Mouse (Mus musculus): ENCODE data around the gene Fgfr2.
"Not testable (repeated sequence)": the region's sequence is repeated elsewhere in the genome, so short reads cannot be mapped to it uniquely, and the experiment has no call there.

Fgfr2 gene

DNA sequence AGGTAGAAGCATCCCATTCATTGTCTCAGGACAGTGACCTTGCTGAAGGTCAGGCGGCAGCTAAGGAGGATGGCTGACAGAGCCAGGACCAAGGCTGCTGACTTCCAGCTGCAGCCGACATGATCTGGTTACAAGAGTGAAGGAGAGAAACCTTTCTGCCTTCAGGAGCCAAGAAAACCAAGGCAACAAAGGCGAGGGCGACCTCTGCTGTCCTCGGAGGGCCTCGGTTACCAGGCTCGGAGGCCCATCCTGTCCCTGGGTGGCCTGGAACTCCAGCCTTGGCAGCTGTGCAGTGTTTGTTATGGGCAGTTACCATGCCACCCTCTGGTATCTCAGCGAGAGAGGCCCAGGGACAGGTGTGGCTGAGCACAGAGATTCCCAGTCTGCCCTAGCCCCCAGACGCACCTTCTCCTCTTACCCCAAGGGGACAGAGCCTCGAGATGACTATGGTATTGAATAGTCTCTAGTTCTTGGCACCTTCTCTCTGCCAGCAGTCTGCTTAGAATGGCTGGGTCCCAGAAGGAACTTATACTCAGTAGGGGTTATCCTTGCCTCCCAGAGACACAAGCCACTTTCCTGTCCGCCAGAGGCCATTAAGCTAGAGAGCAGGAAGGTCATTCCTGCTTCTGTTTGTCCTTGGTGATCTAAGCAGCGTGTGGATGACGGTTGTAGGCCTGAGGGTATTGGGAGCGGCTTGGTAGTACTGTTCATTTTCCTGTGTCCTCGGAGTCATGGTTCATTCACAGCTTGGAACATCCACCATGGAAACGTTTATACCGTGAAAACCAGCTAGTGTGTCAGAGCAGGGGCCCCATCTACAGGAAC is 449.0 kb downstream of the Fgfr2 start:
- H3K4me3 ChIP-seq (replicated peaks; ENCODE audit: low read length): no peak overlapping the region
- TF ChIP-seq CTCF (conservative IDR thresholded peaks at IDR 0.05; ENCODE audit: low read length): no peak
- TF ChIP-seq NANOG (IDR thresholded peaks at IDR 0.05; ENCODE audit: borderline replicate concordance, low read length): no peak
- TF ChIP-seq POU5F1 (IDR thresholded peaks at IDR 0.05; ENCODE audit: borderline replicate concordance, low read length): no peak

DNA sequence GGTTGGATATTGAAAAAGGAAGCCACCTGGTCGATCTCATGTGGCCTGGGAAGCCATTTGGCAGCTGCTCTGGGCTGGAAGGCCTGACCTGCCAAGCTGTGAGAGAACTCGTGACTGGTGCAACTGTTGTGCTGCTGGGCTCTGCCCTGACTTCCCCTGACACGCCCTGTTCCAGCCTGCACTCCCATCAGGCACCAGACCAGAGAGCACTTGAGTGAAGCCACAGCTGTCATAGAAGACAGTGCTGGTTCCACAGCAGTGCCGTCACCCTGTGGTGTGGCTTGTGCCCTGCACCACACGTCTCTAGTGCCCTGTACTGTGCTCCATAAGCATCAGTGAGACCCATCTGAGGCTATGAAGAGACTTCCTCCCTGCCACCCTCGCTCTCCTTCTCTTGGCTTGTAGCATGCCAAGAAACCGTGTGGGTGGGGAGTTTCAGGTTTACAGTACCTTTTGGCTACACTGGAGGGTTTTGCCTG is 450.6 kb downstream of the Fgfr2 start:
- Histone ChIP-seq H3K4me1 (replicated peaks; ENCODE audit: low read depth, low read length) (peaks cover 23% of the 10 kb centered on the region), H3K27me3 (ENCODE audit: insufficient read depth, low read length) (no peaks in the 10 kb centered on the region), H3K4me3 (replicated peaks; ENCODE audit: low read length) (no peak overlapping the region), H3K36me3 (ENCODE audit: insufficient read depth, low read length) (no peaks in the 10 kb centered on the region), H3K9me3 (ENCODE audit: low read length) (no peaks in the 10 kb centered on the region)
- TF ChIP-seq NANOG (IDR thresholded peaks at IDR 0.05; ENCODE audit: borderline replicate concordance, low read length) (no peak), POU5F1 (IDR thresholded peaks at IDR 0.05; ENCODE audit: borderline replicate concordance, low read length) (no peak), CTCF (conservative IDR thresholded peaks at IDR 0.05; ENCODE audit: low read length) (no peak)

More for the DNA sequence above, 449.0 kb downstream of the Fgfr2 start:
- Histone ChIP-seq H3K36me3 (ENCODE audit: insufficient read depth, low read length) (no peaks in the 10 kb centered on the region), H3K27me3 (ENCODE audit: insufficient read depth, low read length) (no peaks in the 10 kb centered on the region), H3K4me1 (replicated peaks; ENCODE audit: low read depth, low read length) (peaks cover 23% of the 10 kb centered on the region), H3K9me3 (ENCODE audit: low read length) (no peaks in the 10 kb centered on the region)

DNA sequence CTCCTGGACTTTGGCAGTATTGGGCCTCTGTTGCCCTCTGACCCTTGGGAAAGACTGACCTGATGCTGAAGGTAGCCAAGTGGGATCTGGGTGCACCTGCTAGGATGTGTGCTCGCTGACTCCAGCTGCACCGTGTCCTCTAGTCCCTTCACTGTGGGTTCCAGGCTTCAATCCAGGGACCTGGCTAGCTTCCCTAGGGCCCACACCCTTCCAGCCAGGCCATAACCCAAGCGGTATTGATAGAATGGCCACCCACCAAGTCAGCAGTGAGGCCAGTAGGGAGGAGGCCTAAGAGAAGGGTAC is 452.3 kb downstream of the Fgfr2 start:
- no peaks in the 10 kb centered on the region for H3K9me3 ChIP-seq (ENCODE audit: low read length)
- H3K27me3 ChIP-seq (ENCODE audit: insufficient read depth, low read length): 0 out of 2 replicates have a peak, but pooled peaks cover 6% of the 10 kb centered on the region
- H3K36me3 ChIP-seq (ENCODE audit: insufficient read depth, low read length): no peaks in the 10 kb centered on the region
- no peak for TF ChIP-seq POU5F1 (IDR thresholded peaks at IDR 0.05; ENCODE audit: borderline replicate concordance, low read length)
- TF ChIP-seq CTCF (conservative IDR thresholded peaks at IDR 0.05; ENCODE audit: low read length): no peak
- TF ChIP-seq NANOG (IDR thresholded peaks at IDR 0.05; ENCODE audit: borderline replicate concordance, low read length): no peak
- no peak overlapping the region for H3K4me3 ChIP-seq (replicated peaks; ENCODE audit: low read length)
- peaks cover 23% of the 10 kb centered on the region for H3K4me1 ChIP-seq (replicated peaks; ENCODE audit: low read depth, low read length)

DNA sequence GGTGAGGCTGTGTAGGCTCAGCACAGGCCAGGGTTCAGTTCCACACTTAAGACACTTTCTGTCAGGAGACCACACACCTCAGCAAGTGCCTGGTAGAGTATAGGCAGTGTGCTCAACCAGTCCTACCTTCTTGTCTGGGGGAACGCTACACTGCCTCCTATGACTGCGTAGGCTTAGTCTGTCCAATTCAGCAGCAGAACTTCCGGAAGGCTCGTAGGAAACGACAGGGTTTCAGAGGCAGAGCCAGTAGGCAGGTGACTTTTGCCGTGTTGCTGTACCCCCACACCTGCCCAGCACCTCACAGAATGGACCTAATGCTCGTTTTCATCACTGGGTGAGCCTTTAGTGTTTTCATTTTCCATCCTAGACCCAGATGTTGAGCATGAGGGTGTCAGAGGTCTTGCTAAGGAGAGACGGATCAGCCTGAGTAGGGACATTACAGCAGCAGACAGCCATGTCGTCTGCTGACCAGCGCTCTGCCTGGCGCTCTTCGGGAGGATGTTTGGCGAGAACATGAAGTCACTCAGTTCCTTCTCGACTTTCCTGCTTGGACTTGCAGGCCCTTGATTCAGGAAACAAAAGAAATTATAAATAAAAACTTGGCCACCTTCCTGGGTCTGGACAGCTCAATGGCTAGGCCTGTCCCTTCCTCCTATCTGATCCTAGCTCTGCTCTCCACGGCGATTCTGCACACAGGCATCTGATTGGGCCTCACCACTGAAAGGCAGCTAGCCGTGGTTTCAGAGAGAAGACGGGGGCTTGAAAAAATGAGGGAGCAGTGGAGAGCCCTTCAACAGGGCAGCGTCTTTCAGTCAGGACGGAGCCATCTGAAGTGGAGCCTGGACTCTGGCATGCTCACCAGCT is 452.9 kb downstream of the Fgfr2 start:
- no peaks in the 10 kb centered on the region for H3K36me3 ChIP-seq (ENCODE audit: insufficient read depth, low read length)
- TF ChIP-seq NANOG (IDR thresholded peaks at IDR 0.05; ENCODE audit: borderline replicate concordance, low read length) (no peak), POU5F1 (IDR thresholded peaks at IDR 0.05; ENCODE audit: borderline replicate concordance, low read length) (no peak), CTCF (conservative IDR thresholded peaks at IDR 0.05; ENCODE audit: low read length) (no peak)
- peaks cover 23% of the 10 kb centered on the region for H3K4me1 ChIP-seq (replicated peaks; ENCODE audit: low read depth, low read length)
- H3K9me3 ChIP-seq (ENCODE audit: low read length): no peaks in the 10 kb centered on the region
- H3K27me3 ChIP-seq (ENCODE audit: insufficient read depth, low read length): 0 out of 2 replicates have a peak, but pooled peaks cover 6% of the 10 kb centered on the region
- H3K4me3 ChIP-seq (replicated peaks; ENCODE audit: low read length): no peak overlapping the region

DNA sequence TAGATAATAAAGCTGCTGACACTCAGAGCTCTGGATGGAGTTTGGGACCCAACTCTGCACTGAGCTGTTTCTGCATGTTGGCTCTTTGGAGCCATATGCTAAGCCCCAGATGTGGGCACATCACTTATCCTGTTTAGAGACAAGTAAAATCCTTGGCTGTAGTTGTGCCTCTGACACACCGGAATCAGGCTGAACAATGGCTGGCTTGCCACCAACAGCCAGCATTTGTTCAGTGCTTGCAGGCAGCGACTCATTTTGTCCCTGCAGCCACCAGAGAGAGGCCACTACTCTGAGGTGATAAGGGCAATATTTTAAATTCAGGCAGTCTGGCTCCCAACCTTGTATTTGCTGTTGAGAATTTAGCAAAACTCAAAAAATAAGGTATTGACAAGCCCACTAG is 454.5 kb downstream of the Fgfr2 start:
- H3K27me3 ChIP-seq (ENCODE audit: insufficient read depth, low read length): 0 out of 2 replicates have a peak, but pooled peaks cover 12% of the 10 kb centered on the region
- H3K4me3 ChIP-seq (replicated peaks; ENCODE audit: low read length): no peak overlapping the region
- H3K9me3 ChIP-seq (ENCODE audit: low read length): no peaks in the 10 kb centered on the region
- H3K4me1 ChIP-seq (replicated peaks; ENCODE audit: low read depth, low read length): peaks cover 10% of the 10 kb centered on the region
- TF ChIP-seq NANOG (IDR thresholded peaks at IDR 0.05; ENCODE audit: borderline replicate concordance, low read length) (no peak), POU5F1 (IDR thresholded peaks at IDR 0.05; ENCODE audit: borderline replicate concordance, low read length) (no peak), CTCF (conservative IDR thresholded peaks at IDR 0.05; ENCODE audit: low read length) (no peak)
- H3K36me3 ChIP-seq (ENCODE audit: insufficient read depth, low read length): no peaks in the 10 kb centered on the region

DNA sequence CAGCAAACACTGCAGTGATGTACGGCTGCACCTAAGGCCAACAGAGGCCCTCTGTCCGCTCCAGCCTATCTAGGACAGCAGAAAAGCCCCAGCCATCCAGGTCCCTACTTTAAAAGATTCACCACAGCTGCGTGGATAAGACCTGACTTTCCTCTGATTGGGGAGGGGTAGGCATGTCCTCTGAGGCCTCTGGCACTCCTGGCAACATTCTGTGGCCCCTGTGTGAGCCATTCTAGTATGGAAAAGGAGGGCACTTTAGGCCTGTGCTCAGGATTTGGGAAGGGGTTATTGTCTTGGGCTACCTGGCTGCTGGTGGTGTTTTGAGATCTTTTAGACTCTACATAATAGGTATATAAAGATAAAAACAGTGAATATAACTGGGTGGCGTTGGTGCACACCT is 456.6 kb downstream of the Fgfr2 start:
- Histone ChIP-seq H3K4me1 (replicated peaks; ENCODE audit: low read depth, low read length) (no peaks in the 10 kb centered on the region), H3K9me3 (ENCODE audit: low read length) (no peaks in the 10 kb centered on the region), H3K27me3 (ENCODE audit: insufficient read depth, low read length) (0 out of 2 replicates have a peak, but pooled peaks cover 12% of the 10 kb centered on the region), H3K36me3 (ENCODE audit: insufficient read depth, low read length) (no peaks in the 10 kb centered on the region), H3K4me3 (replicated peaks; ENCODE audit: low read length) (no peak overlapping the region)
- TF ChIP-seq POU5F1 (IDR thresholded peaks at IDR 0.05; ENCODE audit: borderline replicate concordance, low read length): no peak
- no peak for TF ChIP-seq NANOG (IDR thresholded peaks at IDR 0.05; ENCODE audit: borderline replicate concordance, low read length)
- no peak for TF ChIP-seq CTCF (conservative IDR thresholded peaks at IDR 0.05; ENCODE audit: low read length)

DNA sequence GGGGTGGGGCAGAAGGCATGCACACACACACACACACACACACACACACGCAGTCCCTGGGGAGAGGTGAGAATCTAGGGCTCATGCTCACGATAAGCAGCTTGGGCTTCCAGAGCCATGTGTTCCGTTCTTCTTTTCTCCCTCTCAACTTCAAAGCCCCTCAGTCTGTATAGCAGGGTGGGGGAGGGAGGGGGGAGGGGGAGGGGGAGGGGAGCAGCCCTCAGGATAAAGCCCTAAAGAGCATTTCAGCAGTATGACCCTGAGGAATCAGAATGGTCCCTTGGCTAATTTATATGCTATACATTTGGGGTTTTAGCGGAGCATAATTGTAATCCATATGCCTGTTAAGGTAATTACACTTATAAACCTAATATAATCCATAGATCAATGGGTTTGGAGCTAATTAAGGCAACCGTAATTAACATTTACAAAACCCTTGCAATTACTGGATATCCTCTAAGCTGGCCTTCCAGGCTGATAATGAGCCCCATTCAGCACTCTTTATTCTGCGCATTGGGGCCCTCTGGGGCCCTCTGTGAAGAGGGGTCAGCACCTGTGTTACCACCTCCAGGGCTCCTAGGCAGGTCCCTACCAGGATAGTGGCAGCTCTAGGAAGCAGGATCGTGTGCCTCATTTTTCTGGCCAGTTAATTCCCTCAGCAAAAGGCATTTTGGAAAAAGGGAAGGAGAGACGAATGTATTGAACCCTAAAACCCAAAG is 457.3 kb downstream of the Fgfr2 start:
- Histone ChIP-seq H3K27me3 (ENCODE audit: insufficient read depth, low read length) (0 out of 2 replicates have a peak, but pooled peaks cover 12% of the 10 kb centered on the region), H3K4me3 (replicated peaks; ENCODE audit: low read length) (no peak overlapping the region), H3K9me3 (ENCODE audit: low read length) (no peaks in the 10 kb centered on the region), H3K4me1 (replicated peaks; ENCODE audit: low read depth, low read length) (no peaks in the 10 kb centered on the region), H3K36me3 (ENCODE audit: insufficient read depth, low read length) (no peaks in the 10 kb centered on the region)
- TF ChIP-seq POU5F1 (IDR thresholded peaks at IDR 0.05; ENCODE audit: borderline replicate concordance, low read length) (no peak), NANOG (IDR thresholded peaks at IDR 0.05; ENCODE audit: borderline replicate concordance, low read length) (no peak), CTCF (conservative IDR thresholded peaks at IDR 0.05; ENCODE audit: low read length) (no peak)

DNA sequence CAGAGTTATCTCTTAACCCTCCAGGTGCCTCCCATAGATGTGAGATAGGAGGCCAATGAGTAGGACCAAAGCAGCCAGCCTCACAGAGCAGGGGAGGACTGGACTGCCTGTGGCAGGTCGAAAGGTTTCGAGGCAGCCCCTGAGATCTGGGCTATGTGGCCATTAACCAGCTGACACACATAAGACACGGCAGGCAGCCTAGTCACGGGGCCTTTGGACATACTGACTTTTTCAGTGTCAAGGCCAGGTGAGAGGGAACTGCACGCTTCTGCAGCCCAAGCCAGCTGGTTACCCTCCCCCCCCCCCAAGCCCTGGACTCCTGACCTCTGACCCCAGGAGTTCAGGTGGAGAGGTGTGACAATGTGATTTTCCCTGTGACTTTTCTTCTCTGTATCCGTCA is 458.3 kb downstream of the Fgfr2 start:
- H3K27me3 ChIP-seq (ENCODE audit: insufficient read depth, low read length): 0 out of 2 replicates have a peak, but pooled peaks cover 12% of the 10 kb centered on the region
- H3K36me3 ChIP-seq (ENCODE audit: insufficient read depth, low read length): no peaks in the 10 kb centered on the region
- TF ChIP-seq CTCF (conservative IDR thresholded peaks at IDR 0.05; ENCODE audit: low read length): no peak
- TF ChIP-seq NANOG (IDR thresholded peaks at IDR 0.05; ENCODE audit: borderline replicate concordance, low read length): no peak
- TF ChIP-seq POU5F1 (IDR thresholded peaks at IDR 0.05; ENCODE audit: borderline replicate concordance, low read length): no peak

DNA sequence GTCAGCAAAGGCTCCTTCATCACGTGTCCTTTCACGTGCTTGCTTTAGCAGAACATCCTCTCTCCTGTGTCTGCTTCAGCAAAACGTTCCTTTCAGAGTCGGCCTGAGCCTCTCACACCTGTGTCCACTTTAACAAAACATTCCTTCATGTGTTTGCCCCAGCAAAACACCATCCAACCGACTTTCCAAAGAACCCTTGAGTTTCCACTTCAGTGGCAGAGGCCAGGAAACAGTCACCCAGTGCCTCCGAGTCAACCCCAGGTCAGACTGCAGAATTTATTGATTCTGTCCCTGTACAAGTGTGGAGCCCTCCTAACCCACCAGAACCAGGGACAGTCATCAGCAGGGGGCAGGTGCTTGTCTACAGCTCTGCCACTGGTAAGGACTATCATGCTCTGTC is 460.3 kb downstream of the Fgfr2 start:
- not testable (repeated sequence) for H3K4me3 ChIP-seq (replicated peaks; ENCODE audit: low read length); H3K36me3 ChIP-seq (ENCODE audit: insufficient read depth, low read length); H3K9me3 ChIP-seq (ENCODE audit: low read length)
- Histone ChIP-seq H3K4me1 (replicated peaks; ENCODE audit: low read depth, low read length) (peaks cover 19% of the 10 kb centered on the region), H3K27me3 (ENCODE audit: insufficient read depth, low read length) (0 out of 2 replicates have a peak, but pooled peaks cover 12% of the 10 kb centered on the region)

More for the DNA sequence above, 458.3 kb downstream of the Fgfr2 start:
- H3K9me3 ChIP-seq (ENCODE audit: low read length): no peaks in the 10 kb centered on the region
- H3K4me3 ChIP-seq (replicated peaks; ENCODE audit: low read length): no peak overlapping the region
- H3K4me1 ChIP-seq (replicated peaks; ENCODE audit: low read depth, low read length): no peaks in the 10 kb centered on the region

All from E14TG2a.4 (cell line).